Mouse (Mus musculus): Measurements from ENCODE around the gene Ifitm7.
"Not testable (repeated sequence)": the region's sequence is repeated elsewhere in the genome, so short reads cannot be mapped to it uniquely, and the experiment has no call there.

Ifitm7 gene

GRCm38 (mm10) chr16:13977026-13977425, 9.7 kb downstream of the Ifitm7 start:
- DNase-seq (ENCODE audit: low spot score), result not testable (repeated sequence)

- not testable (repeated sequence) for DNase-seq (ENCODE audit: low spot score)
Measured at GRCm38 (mm10) chr16:13976358-13976896, 10.3 kb downstream of the Ifitm7 start.

GRCm38 (mm10) chr16:13972051-13972450, 14.6 kb downstream of the Ifitm7 start:
- DNase-seq (ENCODE audit: low spot score), result no peak

GRCm38 (mm10) chr16:13969096-13969495, 17.6 kb downstream of the Ifitm7 start:
- no peak for DNase-seq (ENCODE audit: low spot score)

GRCm38 (mm10) chr16:13962053-13962452, 24.6 kb downstream of the Ifitm7 start:
- peak; percentile 24 for DNase-seq (ENCODE audit: low spot score)

- no peak for DNase-seq (ENCODE audit: low spot score)
Measured at GRCm38 (mm10) chr16:13951245-13951644, 35.4 kb downstream of the Ifitm7 start.

GRCm38 (mm10) chr16:13946306-13946705, 40.4 kb downstream of the Ifitm7 start:
- no peak for DNase-seq (ENCODE audit: low spot score)

- DNase-seq (ENCODE audit: low spot score), result no peak
Measured at GRCm38 (mm10) chr16:13945153-13945552, 41.5 kb downstream of the Ifitm7 start.

- no peak for DNase-seq (ENCODE audit: low spot score)
Measured at GRCm38 (mm10) chr16:13944752-13945151, 41.9 kb downstream of the Ifitm7 start.

- DNase-seq (ENCODE audit: low spot score), result no peak
Measured at GRCm38 (mm10) chr16:13944178-13944577, 42.5 kb downstream of the Ifitm7 start.

- DNase-seq (ENCODE audit: low spot score), result no peak
Measured at GRCm38 (mm10) chr16:13940847-13941395, 45.8 kb downstream of the Ifitm7 start.

- peak; percentile 71 for DNase-seq (ENCODE audit: low spot score)
Measured at GRCm38 (mm10) chr16:13940139-13940846, 46.4 kb downstream of the Ifitm7 start.

All from testis, postnatal 14 days (tissue).